Mouse (Mus musculus) liver, embryonic 14.5 days (tissue): ENCODE data around the gene Papola. TPM values are rescaled to one million over a fixed set of nuclear protein-coding genes. Genes with fewer than 3 reads are reported as not detected.

Experiments used
- ATAC-seq: fragments of 200-750 bp; cut with Nextera tagmentation; 2 replicates; pipeline ENCODE4 v1.8.0; 2017; ENCODE audit warnings: moderate number of reproducible peaks, mild to moderate bottlenecking, moderate library complexity; ENCODE audit not compliant: insufficient read depth
- DNase-seq, 3 experiments: peaks; one replicate each; pipeline ENCODE4 v3.0.0-alpha.2; 2012 to 2013; ENCODE audit warnings: low read depth in 3 of 3, low spot score in 3 of 3
- H3K27ac ChIP-seq: fragments of 300-500 bp; sonication (generic); 2 replicates; pipeline ENCODE4 v1.5.1; 2014; ENCODE audit warnings: moderate library complexity, mild to moderate bottlenecking, control low read depth, inconsistent platforms
- H3K27me3 ChIP-seq: fragments of 300-500 bp; sonication (generic); 2 replicates; pipeline ENCODE4 v1.6.1; 2014; ENCODE audit warnings: mild to moderate bottlenecking, low read length, moderate library complexity; ENCODE audit not compliant: control insufficient read depth, insufficient read depth
- H3K36me3 ChIP-seq: fragments of 300-500 bp; sonication (generic); replicated peaks from 2 replicates; pipeline ENCODE4 v1.6.1; 2014; ENCODE audit warnings: low read depth; ENCODE audit not compliant: control insufficient read depth, insufficient read depth
- H3K4me1 ChIP-seq, 2 experiments: fragments of 200-500 bp in 1 of 2; fragments of 300-500 bp in 1 of 2; sonication (generic) in 1 of 2; replicated peaks; 2 replicates each; pipeline ENCODE4 v1.6.1; 2012 to 2014; ENCODE audit warnings: antibody characterized with exemption in 1 of 2, inconsistent platforms in 1 of 2, low read length in 1 of 2; ENCODE audit not compliant: control insufficient read depth in 2 of 2, insufficient read depth in 2 of 2
- H3K4me2 ChIP-seq: fragments of 300-500 bp; sonication (generic); 2 replicates; pipeline ENCODE4 v1.6.1; 2014; ENCODE audit warnings: low read depth, mild to moderate bottlenecking, control low read depth, moderate library complexity
- H3K4me3 ChIP-seq, 2 experiments: fragments of 200-500 bp in 1 of 2; fragments of 300-500 bp in 1 of 2; sonication (generic) in 1 of 2; 2 replicates each; pipeline ENCODE4 v1.5.1; 2012 to 2014; ENCODE audit warnings: low read depth in 2 of 2, low read length in 2 of 2, mild to moderate bottlenecking in 2 of 2, control low read depth in 1 of 2, inconsistent platforms in 1 of 2, moderate library complexity in 1 of 2; ENCODE audit not compliant: insufficient read depth in 1 of 2
- H3K9ac ChIP-seq: fragments of 300-500 bp; sonication (generic); replicated peaks from 2 replicates; pipeline ENCODE4 v1.6.1; 2014; ENCODE audit warnings: mild to moderate bottlenecking, control low read depth, moderate library complexity
- H3K9me3 ChIP-seq: fragments of 300-500 bp; sonication (generic); 2 replicates; pipeline ENCODE4 v1.6.1; 2016; ENCODE audit warnings: low read length, mixed read lengths; ENCODE audit not compliant: control insufficient read depth
- CTCF ChIP-seq: IDR thresholded peaks from 2 replicates; pipeline ENCODE4 v1.5.1; 2016; ENCODE audit warnings: antibody characterized with exemption, low read depth, control low read depth
- EP300 ChIP-seq: IDR thresholded peaks from 2 replicates; pipeline ENCODE4 v1.6.1; 2016; ENCODE audit warnings: antibody characterized with exemption, low read depth
- WGBS: fragments of 180-500 bp; shearing (Covaris S2); extraction: QIAGEN DNeasy Blood & Tissue Kit; methylation state at CpG from one replicate; pipeline ENCODE4 v1.1.7; 2014; ENCODE audit not compliant: insufficient replicate concordance; 5-methylcytosine and 5-hydroxymethylcytosine counted together
- polyA plus RNA-seq, 2 experiments: library from polyadenylated mRNA; depleted of rRNA in 1 of 2; stranded (reverse) in 1 of 2; unstranded in 1 of 2; fragments of >200 nt; fragmentation: Nextera tagmentation in 1 of 2; extraction: Ambion mirVana in 1 of 2; gene quantifications; 2 replicates each; pipeline versions ENCODE4 v1.2.1 to v1.2.3; 2012 to 2014

The Papola gene
- polyA plus RNA-seq, 2 experiments = 57.4 to 79.2 TPM

- Histone ChIP-seq H3K36me3 (no peaks in the 10 kb centered on the region), H3K27ac (no peak overlapping the region), H3K9me3 (no peaks in the 10 kb centered on the region), H3K27me3 (no peaks in the 10 kb centered on the region), H3K4me2 (no peak overlapping the region), H3K4me3 (no peak overlapping the region), H3K9ac (no peak overlapping the region), H3K4me1 (no peaks in the 10 kb centered on the region)
- no peak for ATAC-seq
- WGBS = 46% methylated on average over 4 of the region's 4 CpGs
- DNase-seq = no peak
- TF ChIP-seq CTCF = no peak
Measured at GRCm38 (mm10) chr12:105777651-105778050, 6.8 kb upstream of the Papola start.

GRCm38 (mm10) chr12:105785000-105785774 lies 693 bp downstream of the Papola start:
- H3K27ac ChIP-seq = peak overlapping the region; percentile 68
- peak overlapping the region; percentile 93 for H3K9ac ChIP-seq
- peak overlapping the region; percentile 78 to 92 for H3K4me3 ChIP-seq
- H3K36me3 ChIP-seq = no peaks in the 10 kb centered on the region; the same call in 1 of the 2 replicates
- peaks cover 12 to 14% of the 10 kb centered on the region in 2 experiments; a peak in 3 of 4 replicates for H3K4me1 ChIP-seq
- peak; percentile 38 to 54 (median 49) for DNase-seq
- TF ChIP-seq EP300 (no peak), CTCF (no peak)
- ATAC-seq = peak; percentile 74
- no peaks in the 10 kb centered on the region for H3K9me3 ChIP-seq
- under 1% methylated on average over 51 of the region's 53 CpGs for WGBS
- peak overlapping the region; percentile 94 for H3K4me2 ChIP-seq
- H3K27me3 ChIP-seq = no peaks in the 10 kb centered on the region

- TF ChIP-seq EP300 (no peak), CTCF (no peak)
- Histone ChIP-seq H3K4me2 (peak overlapping the region; percentile 94), H3K27ac (no peak overlapping the region), H3K9me3 (no peaks in the 10 kb centered on the region), H3K4me3 (peak overlapping the region; percentile 78 to 92), H3K36me3 (no peaks in the 10 kb centered on the region; the same call in 1 of the 2 replicates), H3K27me3 (no peaks in the 10 kb centered on the region), H3K4me1 (peaks cover 12 to 14% of the 10 kb centered on the region in 2 experiments; a peak in 3 of 4 replicates), H3K9ac (peak overlapping the region; percentile 93)
- no peak for DNase-seq
- 66% methylated on average over 1 of the region's 1 CpGs for WGBS
- ATAC-seq = no peak
Measured at GRCm38 (mm10) chr12:105786113-105786512, 1.6 kb downstream of the Papola start.

GRCm38 (mm10) chr12:105787626-105788025 lies 3.1 kb downstream of the Papola start:
- peaks cover 12 to 14% of the 10 kb centered on the region in 2 experiments; a peak in 3 of 4 replicates for H3K4me1 ChIP-seq

GRCm38 (mm10) chr12:105789885-105790284 lies 5.4 kb downstream of the Papola start:
- WGBS = 67% methylated on average over 6 of the region's 6 CpGs
- no peak overlapping the region for H3K4me2 ChIP-seq
- no peak overlapping the region for H3K9ac ChIP-seq
- no peaks in the 10 kb centered on the region for H3K9me3 ChIP-seq
- H3K27ac ChIP-seq = no peak overlapping the region
- no peaks in the 10 kb centered on the region; the same call in 1 of the 2 replicates for H3K36me3 ChIP-seq
- ATAC-seq = no peak
- peaks cover 9 to 12% of the 10 kb centered on the region in 2 experiments; a peak in 3 of 4 replicates for H3K4me1 ChIP-seq
- DNase-seq = no peak
- no peak overlapping the region for H3K4me3 ChIP-seq
- no peaks in the 10 kb centered on the region for H3K27me3 ChIP-seq
- TF ChIP-seq CTCF = no peak
- TF ChIP-seq EP300 = no peak

More at GRCm38 (mm10) chr12:105787626-105788025, 3.1 kb downstream of the Papola start:
- H3K36me3 ChIP-seq = no peaks in the 10 kb centered on the region; the same call in 1 of the 2 replicates
- H3K27ac ChIP-seq = no peak overlapping the region
- ATAC-seq = no peak
- H3K9me3 ChIP-seq = no peaks in the 10 kb centered on the region
- H3K9ac ChIP-seq = no peak overlapping the region
- TF ChIP-seq CTCF = no peak
- 83% methylated on average over 2 of the region's 2 CpGs for WGBS
- no peak overlapping the region for H3K4me3 ChIP-seq
- no peak for DNase-seq
- no peak overlapping the region for H3K4me2 ChIP-seq
- no peaks in the 10 kb centered on the region for H3K27me3 ChIP-seq
